Mouse (Mus musculus) kidney, adult 2 months (tissue): ENCODE results near the gene Adcyap1r1. TPM values are rescaled to one million over a fixed set of nuclear protein-coding genes. Genes with fewer than 3 reads are reported as not detected.

ENCODE experiments used
- DNase-seq: peaks from one replicate; pipeline ENCODE4 v3.0.0; 2021
- H3K27ac ChIP-seq: fragments of 200-500 bp; 2 replicates; pipeline ENCODE4 v1.5.1; 2012; ENCODE audit warnings: low read depth, low read length, control low read depth, inconsistent platforms; ENCODE audit not compliant: insufficient read depth
- H3K27me3 ChIP-seq: fragments of 200-500 bp; replicated peaks from 2 replicates; pipeline ENCODE4 v1.6.1; 2012; ENCODE audit warnings: mild to moderate bottlenecking, moderate library complexity, low read length, inconsistent platforms; ENCODE audit not compliant: control insufficient read depth, insufficient read depth
- H3K36me3 ChIP-seq: fragments of 200-500 bp; 2 replicates; pipeline ENCODE4 v1.6.1; 2012; ENCODE audit warnings: mild to moderate bottlenecking, moderate library complexity, low read length, inconsistent platforms; ENCODE audit not compliant: control insufficient read depth, insufficient read depth
- H3K4me1 ChIP-seq: fragments of 200-500 bp; 2 replicates; pipeline ENCODE4 v1.6.1; 2011; ENCODE audit warnings: low read length; ENCODE audit not compliant: control insufficient read depth, insufficient read depth
- H3K4me3 ChIP-seq: fragments of 200-500 bp; 2 replicates; pipeline ENCODE4 v1.5.1; 2011; ENCODE audit warnings: mild to moderate bottlenecking, low read depth, low read length, control low read depth; ENCODE audit not compliant: insufficient read depth
- CTCF ChIP-seq: fragments of 200-500 bp; conservative IDR thresholded peaks from 2 replicates; pipeline ENCODE4 v1.5.1; 2011; ENCODE audit warnings: low read depth, mild to moderate bottlenecking, control low read depth, low read length, moderate library complexity, mixed read lengths; ENCODE audit not compliant: insufficient read depth, insufficient read length
- POLR2A ChIP-seq: fragments of 200-500 bp; IDR thresholded peaks from one replicate; pipeline ENCODE4 v1.6.1; 2011; ENCODE audit warnings: low read depth, low read length, control low read depth
- WGBS: fragments of 180-500 bp; shearing (Covaris S2); methylation state at CpG from one replicate; pipeline ENCODE4 v1.1.7; 2018; 5-methylcytosine and 5-hydroxymethylcytosine counted together
- polyA plus RNA-seq: library from polyadenylated mRNA; depleted of rRNA; stranded (reverse); fragments of >200 nt; gene quantifications from 2 replicates; pipeline ENCODE4 v1.2.3, GENCODE M21; 2012

Adcyap1r1 gene
- polyA plus RNA-seq, 1 experiment, result 2.2 TPM

- no peak overlapping the region for H3K27ac ChIP-seq
- H3K36me3 ChIP-seq, result no peaks in the 10 kb centered on the region
- H3K27me3 ChIP-seq, result no peaks in the 10 kb centered on the region
- no peak for TF ChIP-seq POLR2A
- WGBS, result 60% methylated on average over 8 of the region's 8 CpGs
- no peak for DNase-seq
- H3K4me3 ChIP-seq, result no peak overlapping the region
- no peaks in the 10 kb centered on the region for H3K4me1 ChIP-seq
Measured at GRCm38 (mm10) chr6:55435266-55436159, 16.3 kb upstream of the Adcyap1r1 start.

- 29% methylated on average over 3 of the region's 3 CpGs for WGBS
- no peak for TF ChIP-seq POLR2A
- TF ChIP-seq CTCF, result no peak
- Histone ChIP-seq H3K27ac (no peak overlapping the region), H3K27me3 (no peaks in the 10 kb centered on the region), H3K4me3 (no peak overlapping the region), H3K4me1 (no peaks in the 10 kb centered on the region), H3K36me3 (no peaks in the 10 kb centered on the region)
- DNase-seq, result no peak
Measured at GRCm38 (mm10) chr6:55437919-55438318, 13.9 kb upstream of the Adcyap1r1 start.

DNA sequence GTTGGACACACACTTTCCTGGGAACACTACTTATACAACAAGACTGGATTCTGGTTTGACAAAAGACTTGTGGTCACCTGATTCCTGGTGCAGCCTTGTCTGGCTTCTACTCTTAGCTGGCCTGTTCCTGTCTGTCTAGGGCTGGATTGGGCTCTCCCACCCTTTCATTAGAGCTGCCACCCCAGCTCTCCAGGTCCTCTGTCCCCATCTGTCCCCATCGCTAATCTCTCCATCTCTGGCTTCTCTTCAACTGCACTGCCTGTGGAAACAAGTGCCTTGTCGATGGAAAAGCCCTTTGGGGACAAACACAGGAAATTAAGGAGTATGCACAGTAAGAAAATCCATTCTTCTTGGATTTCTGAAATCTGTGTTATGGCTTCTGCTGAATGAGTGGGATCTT, 12.9 kb upstream of the Adcyap1r1 start:
- Histone ChIP-seq H3K27me3 (no peaks in the 10 kb centered on the region), H3K4me1 (no peaks in the 10 kb centered on the region), H3K36me3 (no peaks in the 10 kb centered on the region), H3K4me3 (no peak overlapping the region), H3K27ac (no peak overlapping the region)
- 60% methylated on average over 2 of the region's 2 CpGs for WGBS
- TF ChIP-seq CTCF, result no peak
- DNase-seq, result no peak

DNA sequence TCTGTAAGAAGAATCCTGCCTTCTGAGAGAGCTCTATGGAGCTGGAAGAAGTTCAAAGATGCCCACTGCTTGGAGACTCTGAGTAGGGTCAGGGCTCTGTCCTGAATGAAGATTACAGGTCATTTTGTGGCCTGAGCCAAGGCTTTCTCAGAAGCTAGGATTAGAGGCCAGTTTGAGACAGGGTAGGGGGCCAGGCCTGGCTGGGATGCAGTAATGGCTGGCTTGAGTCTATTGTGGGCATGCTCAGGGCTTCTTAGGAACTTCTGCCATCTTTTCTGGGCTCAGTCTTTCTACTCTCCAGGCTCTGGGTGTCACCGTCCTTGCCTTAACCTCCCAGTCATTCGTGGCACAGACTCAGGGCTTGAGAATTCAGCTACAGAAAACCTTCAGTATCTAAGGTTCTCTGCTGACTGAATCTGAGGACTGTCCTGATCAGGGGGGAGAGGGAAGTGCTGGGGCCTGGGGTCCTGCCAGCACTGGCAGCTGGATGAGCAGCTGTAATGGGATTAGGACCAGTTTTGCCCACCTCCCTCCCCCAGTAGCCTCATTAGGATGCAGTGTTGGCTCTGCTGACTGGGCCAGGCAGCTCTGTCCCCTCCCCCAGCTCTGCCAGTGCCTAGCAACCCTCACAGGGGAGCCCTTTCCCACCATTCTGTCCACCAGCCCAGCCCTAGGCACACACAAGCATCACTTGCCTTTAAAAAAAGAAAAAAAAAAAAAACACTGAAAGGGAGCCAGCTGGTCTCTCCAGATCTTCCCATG, 7.7 kb upstream of the Adcyap1r1 start:
- TF ChIP-seq POLR2A, result no peak
- Histone ChIP-seq H3K27ac (no peak overlapping the region), H3K4me3 (no peak overlapping the region), H3K36me3 (no peaks in the 10 kb centered on the region), H3K4me1 (no peaks in the 10 kb centered on the region), H3K27me3 (no peaks in the 10 kb centered on the region)
- no peak for DNase-seq
- 35% methylated on average over 2 of the region's 2 CpGs for WGBS

DNA sequence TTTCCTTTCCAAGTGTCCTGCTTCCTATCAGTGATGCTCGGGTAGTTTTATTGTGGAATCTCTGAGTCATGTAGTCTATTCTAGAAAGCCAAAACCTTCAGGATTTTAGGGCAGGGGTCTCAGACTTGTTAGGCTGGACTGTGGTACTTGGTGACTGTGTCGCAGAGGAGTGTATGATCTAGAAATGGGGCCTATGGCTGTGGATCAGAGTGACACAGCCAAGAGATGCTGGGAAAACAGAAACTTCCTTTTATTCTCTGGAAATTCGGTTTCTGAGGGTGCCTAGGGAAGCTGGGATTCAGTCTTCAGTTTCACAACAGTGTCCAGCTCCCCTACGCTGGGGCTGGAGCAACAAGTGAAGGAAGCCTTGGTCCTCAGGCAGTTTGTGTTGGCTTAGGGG, 7.1 kb upstream of the Adcyap1r1 start:
- no peak overlapping the region for H3K4me3 ChIP-seq
- DNase-seq, result no peak
- TF ChIP-seq POLR2A (no peak), CTCF (no peak)
- 54% methylated on average over 4 of the region's 4 CpGs for WGBS
- no peaks in the 10 kb centered on the region for H3K4me1 ChIP-seq
- H3K36me3 ChIP-seq, result no peaks in the 10 kb centered on the region
- H3K27ac ChIP-seq, result no peak overlapping the region
- no peaks in the 10 kb centered on the region for H3K27me3 ChIP-seq

DNA sequence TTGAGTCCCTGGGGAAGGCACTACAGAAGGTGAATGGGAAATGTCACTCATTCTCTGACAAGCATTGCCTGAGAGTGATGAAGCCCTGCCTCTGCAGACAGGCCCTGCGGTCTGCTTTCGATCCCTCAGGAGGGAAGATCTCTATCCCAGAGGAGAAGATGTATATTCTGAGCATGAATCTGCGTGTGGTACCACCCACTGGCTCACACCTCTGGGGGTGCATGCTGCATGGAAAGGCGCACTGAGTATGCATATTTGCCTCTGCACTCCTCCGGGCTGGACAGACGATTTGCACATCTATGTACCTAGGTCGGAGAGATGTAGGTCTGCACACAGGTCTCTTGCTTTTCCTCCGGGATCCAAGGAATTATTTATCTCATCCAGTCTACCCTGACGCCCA, 3.6 kb upstream of the Adcyap1r1 start:
- no peak for DNase-seq
- Histone ChIP-seq H3K27ac (no peak overlapping the region), H3K27me3 (no peaks in the 10 kb centered on the region), H3K4me3 (no peak overlapping the region), H3K36me3 (no peaks in the 10 kb centered on the region), H3K4me1 (no peaks in the 10 kb centered on the region)
- no peak for TF ChIP-seq CTCF
- TF ChIP-seq POLR2A, result no peak
- 83% methylated on average over 9 of the region's 9 CpGs for WGBS

- Histone ChIP-seq H3K4me3 (no peak overlapping the region), H3K4me1 (no peaks in the 10 kb centered on the region), H3K36me3 (no peaks in the 10 kb centered on the region), H3K27ac (no peak overlapping the region), H3K27me3 (no peaks in the 10 kb centered on the region)
- DNase-seq, result no peak
- 82% methylated on average over 8 of the region's 8 CpGs for WGBS
- no peak for TF ChIP-seq CTCF
- no peak for TF ChIP-seq POLR2A
Measured at GRCm38 (mm10) chr6:55448976-55449678, 2.7 kb upstream of the Adcyap1r1 start.
